Mouse (Mus musculus) lung, postnatal 0 days (tissue): ENCODE results near the gene Wnt1.

Experiments
- CTCF ChIP-seq: IDR thresholded peaks from 2 replicates; pipeline ENCODE4 v1.5.1; 2016; ENCODE audit warnings: antibody characterized with exemption, mild to moderate bottlenecking
- EP300 ChIP-seq: IDR thresholded peaks from 2 replicates; pipeline ENCODE4 v1.6.1; 2016; ENCODE audit warnings: antibody characterized with exemption, mild to moderate bottlenecking, control low read depth

- TF ChIP-seq CTCF (peak; percentile 47), EP300 (no peak)
Observed at GRCm38 (mm10) chr15:98762201-98762621, 27.4 kb upstream of the Wnt1 start.
